Mouse (Mus musculus) midbrain, embryonic 10.5 days (tissue): ENCODE data around the gene Gm49387. TPM values are rescaled to one million over a fixed set of nuclear protein-coding genes. Genes with fewer than 3 reads are reported as not detected.

Experiments
- DNase-seq: peaks from one replicate; pipeline ENCODE4 v3.0.0-alpha.2; 2017; ENCODE audit warnings: low spot score
- H3K27ac ChIP-seq: fragments of 300-500 bp; sonication (generic); replicated peaks from 2 replicates; pipeline ENCODE4 v1.5.1; 2016; ENCODE audit warnings: mild to moderate bottlenecking
- H3K27me3 ChIP-seq: fragments of 300-500 bp; sonication (generic); 2 replicates; pipeline ENCODE4 v1.6.1; 2016; ENCODE audit warnings: low read depth, mild to moderate bottlenecking; ENCODE audit not compliant: poor library complexity, severe bottlenecking
- H3K36me3 ChIP-seq: fragments of 300-500 bp; sonication (generic); 2 replicates; pipeline ENCODE4 v1.6.1; 2016; ENCODE audit warnings: mild to moderate bottlenecking, moderate library complexity
- H3K4me1 ChIP-seq: fragments of 300-500 bp; sonication (generic); 2 replicates; pipeline ENCODE4 v1.6.1; 2016
- H3K4me3 ChIP-seq: fragments of 300-500 bp; sonication (generic); 2 replicates; pipeline ENCODE4 v1.5.1; 2016; ENCODE audit warnings: mild to moderate bottlenecking, moderate library complexity
- H3K9me3 ChIP-seq: fragments of 300-500 bp; sonication (generic); replicated peaks from 2 replicates; pipeline ENCODE4 v1.6.1; 2016; ENCODE audit warnings: mild to moderate bottlenecking
- WGBS: fragments of 180-500 bp; shearing (Covaris S2); methylation state at CpG from one replicate; pipeline ENCODE4 v1.1.7; 2016; 5-methylcytosine and 5-hydroxymethylcytosine counted together
- polyA plus RNA-seq: library from polyadenylated mRNA; unstranded; fragments of >200 nt; fragmentation: Nextera tagmentation; extraction: Ambion mirVana; gene quantifications from 2 replicates; pipeline ENCODE4 v1.2.1, GENCODE M21; 2016

The Gm49387 gene
- polyA plus RNA-seq, 1 experiment from 2014 or later, result 0.12 TPM

DNA sequence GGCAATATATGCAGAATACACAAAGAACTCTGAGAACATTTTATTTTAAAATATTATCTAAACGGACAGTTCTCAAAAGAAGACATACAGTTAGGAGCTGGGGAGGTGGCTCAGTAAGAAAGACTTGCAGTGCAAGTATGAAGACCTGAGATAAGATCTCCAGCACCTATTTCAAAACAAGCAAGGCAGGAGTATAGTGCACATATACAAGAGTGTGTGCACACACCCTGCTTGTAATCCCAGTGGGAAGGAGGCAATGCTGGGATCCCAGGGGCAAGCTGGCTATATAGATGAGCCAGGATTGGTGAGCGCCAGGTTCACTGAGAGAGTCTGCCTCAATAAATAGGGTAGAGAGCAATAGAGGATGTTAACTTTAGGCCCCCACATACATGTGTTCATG is 124.8 kb downstream of the Gm49387 start:
- peaks cover 11% of the 10 kb centered on the region; the same call in 1 of the 2 replicates for H3K9me3 ChIP-seq
- H3K36me3 ChIP-seq, result peaks cover 15% of the 10 kb centered on the region
- no peak overlapping the region for H3K4me3 ChIP-seq
- no peaks in the 10 kb centered on the region for H3K27me3 ChIP-seq
- 91% methylated on average over 2 of the region's 2 CpGs for WGBS
- no peak for DNase-seq
- H3K4me1 ChIP-seq, result 0 out of 2 replicates have a peak, but pooled peaks cover 5% of the 10 kb centered on the region
- H3K27ac ChIP-seq, result no peak overlapping the region

- Histone ChIP-seq H3K36me3 (peaks cover 68% of the 10 kb centered on the region), H3K27ac (no peak overlapping the region), H3K4me1 (no peaks in the 10 kb centered on the region), H3K4me3 (no peak overlapping the region), H3K27me3 (no peaks in the 10 kb centered on the region), H3K9me3 (peaks cover 11% of the 10 kb centered on the region; the same call in 1 of the 2 replicates)
- DNase-seq, result no peak
- WGBS, result 91% methylated on average over 3 of the region's 3 CpGs
These were observed 130.4 kb downstream of the Gm49387 start for GRCm38 (mm10) chr14:31510322-31510721.

- Histone ChIP-seq H3K36me3 (peaks cover 72% of the 10 kb centered on the region), H3K4me3 (no peak overlapping the region), H3K4me1 (no peaks in the 10 kb centered on the region), H3K27ac (no peak overlapping the region), H3K27me3 (no peaks in the 10 kb centered on the region), H3K9me3 (peaks cover 11% of the 10 kb centered on the region; the same call in 1 of the 2 replicates)
- DNase-seq, result no peak
- WGBS, result 93% methylated on average over 2 of the region's 2 CpGs
These were observed 130.8 kb downstream of the Gm49387 start for GRCm38 (mm10) chr14:31509911-31510310.

DNA sequence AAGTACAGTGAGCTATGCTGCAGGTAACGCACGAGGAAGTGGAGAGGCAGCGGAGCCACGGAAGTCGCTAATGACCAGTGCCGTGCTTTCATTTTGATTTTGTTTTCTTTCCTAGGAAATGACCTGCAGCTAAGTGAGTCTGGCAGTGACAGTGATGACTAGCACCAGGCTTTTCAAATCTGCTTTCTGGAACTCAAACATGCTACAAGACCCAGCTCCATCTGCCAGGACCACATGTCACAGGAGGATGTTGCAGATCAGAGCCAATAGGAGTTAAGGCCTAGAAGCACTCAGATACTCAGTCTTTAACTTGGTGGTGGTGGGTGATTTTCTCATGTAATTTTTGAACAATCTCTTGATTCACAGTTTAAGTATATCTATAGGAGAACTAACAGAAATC is 134.2 kb downstream of the Gm49387 start:
- 97% methylated on average over 6 of the region's 6 CpGs for WGBS
- no peak for DNase-seq

GRCm38 (mm10) chr14:31503406-31503805 is 137.3 kb downstream of the Gm49387 start:
- peaks cover 100% of the 10 kb centered on the region for H3K36me3 ChIP-seq
- 93% methylated on average over 13 of the region's 13 CpGs for WGBS

More for the DNA sequence above, 134.2 kb downstream of the Gm49387 start:
- Histone ChIP-seq H3K9me3 (no peaks in the 10 kb centered on the region), H3K4me1 (no peaks in the 10 kb centered on the region), H3K4me3 (no peak overlapping the region), H3K36me3 (peaks cover 93% of the 10 kb centered on the region), H3K27ac (no peak overlapping the region), H3K27me3 (no peaks in the 10 kb centered on the region)

More at GRCm38 (mm10) chr14:31503406-31503805, 137.3 kb downstream of the Gm49387 start:
- Histone ChIP-seq H3K4me1 (no peaks in the 10 kb centered on the region), H3K27me3 (no peaks in the 10 kb centered on the region), H3K9me3 (no peaks in the 10 kb centered on the region), H3K27ac (no peak overlapping the region), H3K4me3 (no peak overlapping the region)
- no peak for DNase-seq

Other genes starting within 250 kb of the Gm49387 start
- gene Sh3bp5, start 204.8 kb downstream of the Gm49387 start, polyA plus RNA-seq, result 17.3 and 22.8 TPM in 2 replicates
- gene Eaf1, start 146.5 kb downstream of the Gm49387 start, polyA plus RNA-seq, result 21.6 and 21.8 TPM in 2 replicates
- 80.7 and 81.5 TPM in 2 replicates for gene Mettl6, start 145.8 kb downstream of the Gm49387 start, polyA plus RNA-seq
- 0.05 and 0.16 TPM in 2 replicates for gene Colq, start 49.5 kb downstream of the Gm49387 start, polyA plus RNA-seq
- gene Btd, start 150 bp upstream of the Gm49387 start, polyA plus RNA-seq, result 15.5 and 16.4 TPM in 2 replicates
- gene Hacl1, start 408 bp upstream of the Gm49387 start, polyA plus RNA-seq, result 7.2 and 9.5 TPM in 2 replicates
- 8.1 and 8.4 TPM in 2 replicates for gene Ankrd28, start 189.8 kb upstream of the Gm49387 start, polyA plus RNA-seq